Mouse (Mus musculus): ENCODE data around the gene Il17re. TPM values are rescaled to one million over a fixed set of nuclear protein-coding genes. Genes with fewer than 3 reads are reported as not detected.

Il17re gene
- polyA plus RNA-seq, 1 experiment from 2014 or later, result 1.6 TPM

Small RNAs within 50 kb of the gene (microRNA-seq; reads per million reads assigned to microRNA genes)
- not detected for gene Gm24387

Other genes with a start within 250 kb of the Il17re start
- 46.0 and 48.6 TPM in 2 replicates for gene Mtmr14, start 220.6 kb upstream of the Il17re start, polyA plus RNA-seq (2016; fragmentation: Nextera tagmentation; extraction: Ambion mirVana)
- 0.55 and 0.56 TPM in 2 replicates for gene Cpne9, start 176.2 kb upstream of the Il17re start, polyA plus RNA-seq (2016; fragmentation: Nextera tagmentation; extraction: Ambion mirVana)
- 24.9 and 29.9 TPM in 2 replicates for gene Brpf1, start 151.3 kb upstream of the Il17re start, polyA plus RNA-seq (2016; fragmentation: Nextera tagmentation; extraction: Ambion mirVana)
- gene Ogg1, start 131.5 kb upstream of the Il17re start, polyA plus RNA-seq (2016; fragmentation: Nextera tagmentation; extraction: Ambion mirVana), result 12.6 and 14.3 TPM in 2 replicates
- 61.9 and 63.6 TPM in 2 replicates for gene Camk1, start 114.5 kb upstream of the Il17re start, polyA plus RNA-seq (2016; fragmentation: Nextera tagmentation; extraction: Ambion mirVana)
- 62.4 and 64.4 TPM in 2 replicates for gene Tada3, start 80.6 kb upstream of the Il17re start, polyA plus RNA-seq (2016; fragmentation: Nextera tagmentation; extraction: Ambion mirVana)
- 352 and 393 TPM in 2 replicates for gene Arpc4, start 80.4 kb upstream of the Il17re start, polyA plus RNA-seq (2016; fragmentation: Nextera tagmentation; extraction: Ambion mirVana)
- gene Ttll3, start 69.2 kb upstream of the Il17re start, polyA plus RNA-seq (2016; fragmentation: Nextera tagmentation; extraction: Ambion mirVana), result 5.6 and 7.1 TPM in 2 replicates
- gene Rpusd3, start 39.1 kb upstream of the Il17re start, polyA plus RNA-seq (2016; fragmentation: Nextera tagmentation; extraction: Ambion mirVana), result 18.7 and 29.3 TPM in 2 replicates
- gene Cidec, start 22.7 kb upstream of the Il17re start, polyA plus RNA-seq (2016; fragmentation: Nextera tagmentation; extraction: Ambion mirVana), result not detected in 2 replicates
- 78.0 and 81.3 TPM in 2 replicates for gene Jagn1, start 15.9 kb upstream of the Il17re start, polyA plus RNA-seq (2016; fragmentation: Nextera tagmentation; extraction: Ambion mirVana)
- 2.4 and 3.0 TPM in 2 replicates for gene Il17rc, start 12.9 kb downstream of the Il17re start, polyA plus RNA-seq (2016; fragmentation: Nextera tagmentation; extraction: Ambion mirVana)
- 58.0 and 62.5 TPM in 2 replicates for gene Creld1, start 24.8 kb downstream of the Il17re start, polyA plus RNA-seq (2016; fragmentation: Nextera tagmentation; extraction: Ambion mirVana)
- 2.6 TPM in 2 replicates for gene Prrt3, start 43.4 kb downstream of the Il17re start, polyA plus RNA-seq (2016; fragmentation: Nextera tagmentation; extraction: Ambion mirVana)
- gene Emc3, start 73.2 kb downstream of the Il17re start, polyA plus RNA-seq (2016; fragmentation: Nextera tagmentation; extraction: Ambion mirVana), result 90.2 and 91.2 TPM in 2 replicates
- 8.3 and 8.4 TPM in 2 replicates for gene Fancd2, start 73.2 kb downstream of the Il17re start, polyA plus RNA-seq (2016; fragmentation: Nextera tagmentation; extraction: Ambion mirVana)
- 0.19 TPM in 1 of 2 replicates, not detected in the other for gene Fancd2os, start 142.2 kb downstream of the Il17re start, polyA plus RNA-seq (2016; fragmentation: Nextera tagmentation; extraction: Ambion mirVana)
- gene Brk1, start 146.3 kb downstream of the Il17re start, polyA plus RNA-seq (2016; fragmentation: Nextera tagmentation; extraction: Ambion mirVana), result 206 and 219 TPM in 2 replicates
- gene Vhl, start 165.5 kb downstream of the Il17re start, polyA plus RNA-seq (2016; fragmentation: Nextera tagmentation; extraction: Ambion mirVana), result 64.8 and 65.3 TPM in 2 replicates
- gene Irak2, start 180.0 kb downstream of the Il17re start, polyA plus RNA-seq (2016; fragmentation: Nextera tagmentation; extraction: Ambion mirVana), result 3.1 and 4.1 TPM in 2 replicates
- gene Tatdn2, start 238.6 kb downstream of the Il17re start, polyA plus RNA-seq (2016; fragmentation: Nextera tagmentation; extraction: Ambion mirVana), result 0.66 and 1.1 TPM in 2 replicates